Mouse (Mus musculus): ENCODE data around the gene Sf3a1. TPM values are rescaled to one million over a fixed set of nuclear protein-coding genes. Genes with fewer than 3 reads are reported as not detected.

The Sf3a1 gene
- total RNA-seq, 2 experiments from 2014 or later, result 61.3 to 65.3 TPM

DNA sequence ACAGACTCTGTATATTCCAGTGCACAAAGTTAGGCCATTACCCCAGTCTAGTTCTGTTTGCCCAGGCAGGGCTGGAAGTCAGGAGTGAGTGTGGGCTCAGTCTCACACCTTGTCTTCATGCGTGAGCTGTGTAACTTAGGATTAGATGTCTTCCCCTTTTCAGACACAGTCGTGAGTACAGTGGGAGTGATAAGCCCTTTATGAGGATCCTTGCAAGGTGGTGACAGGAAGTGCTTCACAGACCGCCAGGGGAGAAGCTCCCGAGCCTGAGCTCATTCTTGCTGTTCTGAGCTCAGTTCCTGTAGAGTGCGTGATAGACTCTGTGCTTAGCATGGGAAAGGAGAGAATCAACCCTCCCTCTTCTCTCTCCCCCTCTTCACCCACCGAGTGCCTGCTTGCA lies 46.4 kb downstream of the Sf3a1 start:
- intact Hi-C loops (cut with DNase I), result no loop called here
- no peak for DNase-seq (ENCODE audit: low spot score in 2 of 2)

DNA sequence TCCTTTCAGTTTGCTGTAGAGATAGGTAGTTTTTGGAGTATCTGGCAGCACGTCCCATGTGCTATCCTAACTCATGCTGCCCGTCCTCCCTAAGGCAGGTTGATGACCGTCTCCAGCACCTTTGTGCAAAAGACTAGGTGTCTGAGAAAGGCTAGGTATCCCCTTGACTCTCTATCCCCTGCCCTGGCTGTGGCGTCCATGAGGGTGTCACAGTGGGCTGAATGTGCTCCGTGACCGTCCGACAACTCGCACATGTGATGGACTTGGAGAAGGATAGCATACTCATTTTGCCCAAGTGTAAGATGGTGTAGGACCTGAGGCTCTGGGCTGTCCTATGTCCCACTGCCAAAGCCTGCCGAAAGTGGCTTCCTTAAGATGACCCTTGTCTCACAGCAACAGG lies 47.5 kb downstream of the Sf3a1 start:
- no peak for DNase-seq (ENCODE audit: low spot score in 2 of 2)
- intact Hi-C loops (cut with DNase I), result no loop called here

DNA sequence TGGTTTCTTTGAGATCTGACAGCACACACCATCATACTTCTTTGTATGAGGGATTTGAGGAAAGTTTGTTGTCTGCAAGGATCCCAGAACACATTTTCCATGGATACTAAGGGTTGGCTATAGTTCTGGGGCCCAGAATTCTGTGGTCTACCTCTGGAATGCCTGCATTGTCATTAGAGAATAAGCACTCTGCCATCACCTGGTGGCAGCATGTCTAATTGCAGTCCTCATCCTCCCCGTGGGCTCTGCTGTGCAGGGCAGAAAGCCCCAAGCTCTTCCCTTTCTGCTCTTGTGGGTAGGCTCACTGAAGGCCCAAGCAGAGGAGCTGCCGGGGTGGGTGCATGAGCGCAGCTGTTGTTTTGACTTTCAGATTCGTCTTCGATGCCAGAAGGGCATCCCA lies 49.4 kb downstream of the Sf3a1 start:
- no peak for DNase-seq (ENCODE audit: low spot score in 2 of 2)
- intact Hi-C loops (cut with DNase I), result no loop called here

GRCm38 (mm10) chr11:4210786-4211185 lies 50.6 kb downstream of the Sf3a1 start:
- intact Hi-C loops (cut with DNase I), result no loop called here
- DNase-seq (ENCODE audit: low spot score in 2 of 2), result no peak

DNA sequence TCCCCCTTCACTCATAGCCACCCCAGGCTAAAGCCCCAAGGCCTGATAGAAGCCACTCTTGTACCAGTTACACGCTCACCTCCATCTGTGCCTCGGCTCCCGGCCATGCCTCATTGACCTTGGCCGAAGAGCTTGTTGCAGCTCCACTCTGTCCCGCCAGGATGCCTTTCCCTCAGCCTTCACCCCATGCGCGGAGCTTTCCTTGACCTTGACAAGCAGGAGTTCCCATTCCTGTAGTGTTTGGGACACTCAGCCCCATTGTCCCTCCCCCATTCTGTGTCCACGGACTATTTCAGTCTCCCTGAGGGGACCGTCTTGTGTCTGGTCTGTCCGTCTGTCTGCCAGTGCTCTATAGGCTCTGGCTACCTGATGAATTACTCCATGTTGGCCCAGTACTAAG lies 53.0 kb downstream of the Sf3a1 start:
- intact Hi-C loops (cut with DNase I), result no loop called here
- DNase-seq (ENCODE audit: low spot score in 2 of 2), result no peak

DNA sequence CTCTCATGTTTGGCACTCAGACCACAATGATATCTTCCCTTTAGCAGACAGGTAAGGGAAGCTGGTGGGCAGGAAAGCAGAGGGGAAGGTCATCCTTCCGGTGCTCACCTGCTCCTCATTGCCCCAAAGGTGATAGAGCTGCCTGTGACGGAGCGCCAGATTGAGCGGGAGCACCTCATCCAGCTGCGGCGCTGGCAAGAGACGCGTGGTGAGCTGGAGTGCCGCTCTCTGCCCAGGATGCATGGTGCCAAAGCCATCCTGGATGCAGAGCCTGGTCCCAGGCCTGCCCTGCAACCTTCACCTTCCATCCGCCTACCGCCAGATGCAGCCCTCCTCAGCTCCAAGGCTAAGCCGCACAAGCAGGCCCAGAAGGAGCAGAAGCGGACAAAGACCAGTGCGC lies 54.4 kb downstream of the Sf3a1 start:
- no peak for DNase-seq (ENCODE audit: low spot score in 2 of 2)
- intact Hi-C loops (cut with DNase I), result no loop called here

GRCm38 (mm10) chr11:4215061-4215460 lies 54.9 kb downstream of the Sf3a1 start:
- no peak for DNase-seq (ENCODE audit: low spot score in 2 of 2)
- intact Hi-C loops (cut with DNase I), result no loop called here

GRCm38 (mm10) chr11:4216248-4217000 lies 56.3 kb downstream of the Sf3a1 start:
- intact Hi-C loops (cut with DNase I), result no loop called here

GRCm38 (mm10) chr11:4217914-4218629 lies 57.9 kb downstream of the Sf3a1 start, which contains the start of gene Castor1:
Gene Castor1 (plus strand): TSS chr11:4218225.
- peak; percentile 51 to 64 for DNase-seq (ENCODE audit: low spot score in 2 of 2)
- intact Hi-C loops (cut with DNase I), result no loop called here

More at GRCm38 (mm10) chr11:4216248-4217000, 56.3 kb downstream of the Sf3a1 start:
- DNase-seq (ENCODE audit: low spot score in 2 of 2), result peak; percentile 18 to 24

DNA sequence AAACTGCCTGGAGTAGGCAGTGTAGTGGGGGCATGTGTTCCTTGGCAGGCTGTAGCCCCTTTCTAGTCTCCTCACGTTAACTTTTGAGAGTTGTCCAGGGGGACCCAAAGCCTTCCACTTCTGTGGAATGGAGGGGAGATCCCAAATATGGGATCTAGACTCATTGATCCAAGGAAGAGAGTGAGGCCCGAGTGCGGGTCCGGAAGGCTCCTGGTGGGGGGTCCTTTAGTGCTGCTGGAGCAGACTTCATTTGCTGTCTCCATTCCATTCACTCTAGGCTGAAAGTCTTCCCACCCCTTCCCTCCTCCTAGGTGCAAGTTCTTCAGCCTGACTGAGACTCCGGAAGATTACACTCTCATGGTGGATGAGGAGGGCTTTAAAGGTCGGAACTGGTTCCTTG lies 58.5 kb downstream of the Sf3a1 start:
- DNase-seq (ENCODE audit: low spot score in 2 of 2), result no peak
- intact Hi-C loops (cut with DNase I), result loop anchor here (1.0 kb wide), 1 partner anchor 83 kb away; the partner anchor contains the start of gene Rnf215

DNA sequence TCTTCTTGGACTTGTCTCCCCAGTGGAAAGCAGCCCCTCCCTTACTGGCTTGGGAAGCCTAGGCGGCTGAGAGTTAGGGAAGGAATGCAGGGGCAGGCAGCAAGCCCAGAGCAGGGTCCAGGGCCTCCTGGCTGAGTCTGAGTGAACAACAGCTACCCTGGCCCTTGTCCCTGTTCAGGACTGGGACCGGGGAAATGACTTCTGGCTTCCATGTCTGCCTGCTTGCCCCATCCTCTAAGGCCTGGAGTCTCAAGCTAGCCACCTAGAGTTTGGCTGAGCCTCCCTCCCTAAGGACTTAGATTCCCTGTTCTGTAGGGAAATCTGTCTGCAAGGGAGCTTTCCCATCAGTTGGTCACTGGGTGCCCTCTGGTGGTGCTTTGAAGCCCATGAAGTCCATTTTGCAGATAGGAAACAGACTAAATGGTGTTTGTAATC lies 59.2 kb downstream of the Sf3a1 start:
- peak; percentile 67 to 75 for DNase-seq (ENCODE audit: low spot score in 2 of 2)
- intact Hi-C loops (cut with DNase I), result loop anchor here (1.0 kb wide), 1 partner anchor 84 kb away; the partner anchor contains the start of gene Rnf215

- no peak for DNase-seq (ENCODE audit: low spot score in 2 of 2)
- intact Hi-C loops (cut with DNase I), result loop anchor here (1.0 to 5.0 kb wide), 2 partner anchors 37 to 85 kb away; partner anchors contain the start of genes Lif and Rnf215
Measured at GRCm38 (mm10) chr11:4219908-4220307, 59.8 kb downstream of the Sf3a1 start.

GRCm38 (mm10) chr11:4220443-4221400 lies 60.6 kb downstream of the Sf3a1 start:
- peak; percentile 33 to 52 for DNase-seq (ENCODE audit: low spot score in 2 of 2)
- intact Hi-C loops (cut with DNase I), result loop anchor here (5.0 kb wide), 1 partner anchor 37 kb away; the partner anchor contains the start of gene Lif

DNA sequence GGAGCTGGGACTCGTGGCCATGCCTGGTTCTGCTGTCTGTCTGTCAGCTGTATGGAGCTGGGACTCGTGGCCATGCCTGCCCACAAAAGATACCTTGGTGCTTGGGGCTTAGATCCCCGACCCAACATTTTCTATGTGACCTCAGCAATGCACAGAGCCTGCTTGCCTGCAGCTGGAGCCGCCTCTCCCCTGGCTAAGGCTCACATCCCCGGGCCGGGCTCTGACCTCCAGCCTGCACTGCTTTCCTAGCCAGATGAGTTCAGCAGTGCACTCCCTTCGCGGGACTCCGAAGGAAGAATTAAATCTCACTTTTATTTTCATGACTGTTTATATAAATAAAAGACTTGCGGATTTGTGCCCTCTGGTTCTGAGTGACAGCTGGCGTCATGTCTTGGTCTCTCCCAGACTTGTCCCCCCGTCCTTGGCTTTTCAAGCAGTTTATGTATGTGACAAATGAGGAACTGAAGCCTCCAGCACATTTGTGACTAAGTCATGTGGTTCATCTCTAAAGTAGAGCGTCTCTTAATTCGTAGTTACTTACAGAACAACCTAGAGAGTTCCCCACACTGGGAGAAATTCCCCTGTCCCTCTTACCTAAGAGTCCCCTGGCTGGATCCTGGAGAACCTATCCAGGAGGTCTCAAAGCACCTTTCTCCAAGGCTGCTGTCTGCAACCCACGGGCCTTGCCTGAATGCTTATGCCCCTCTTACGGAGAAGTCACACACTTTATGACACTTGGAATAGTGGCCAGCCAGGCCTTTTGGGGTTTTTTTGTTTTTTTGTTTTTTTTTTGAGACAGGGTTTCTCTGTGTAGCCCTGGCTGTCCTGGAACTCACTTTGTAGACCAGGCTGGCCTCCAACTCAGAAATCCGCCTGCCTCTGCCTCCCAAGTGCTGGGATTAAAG lies 62.1 kb downstream of the Sf3a1 start:
- intact Hi-C loops (cut with DNase I), result loop anchor here (5.0 kb wide), 1 partner anchor 35 kb away; the partner anchor contains the start of gene Lif
- DNase-seq (ENCODE audit: low spot score in 2 of 2), result no peak

GRCm38 (mm10) chr11:4223393-4224188 lies 63.4 kb downstream of the Sf3a1 start:
- intact Hi-C loops (cut with DNase I), result loop anchor here (5.0 kb wide), 1 partner anchor 34 kb away; the partner anchor contains the start of gene Lif
- DNase-seq (ENCODE audit: low spot score in 2 of 2), result no peak

DNA sequence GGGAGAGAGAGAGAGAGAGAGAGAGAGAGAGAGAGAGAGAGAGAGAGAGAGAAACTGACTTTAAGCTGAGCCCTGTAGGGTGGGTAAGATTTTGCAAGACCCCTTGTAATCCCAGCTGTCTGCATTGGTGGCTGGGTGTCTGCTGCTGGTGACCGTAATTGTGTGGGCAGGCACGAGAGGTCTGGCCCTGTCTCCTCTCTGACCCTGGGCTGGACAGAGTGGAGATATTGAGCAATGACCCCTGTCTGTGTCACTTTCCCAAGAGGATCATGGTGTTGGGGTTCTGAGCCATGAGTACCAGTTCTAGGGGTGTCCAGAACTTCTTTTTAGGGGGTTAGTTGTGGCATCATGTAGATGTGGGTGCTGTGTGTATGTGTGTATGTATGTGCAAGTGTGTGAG lies 64.1 kb downstream of the Sf3a1 start:
- no peak for DNase-seq (ENCODE audit: low spot score in 2 of 2)
- intact Hi-C loops (cut with DNase I), result loop anchor here (5.0 kb wide), 1 partner anchor 33 kb away; the partner anchor contains the start of gene Lif

DNA sequence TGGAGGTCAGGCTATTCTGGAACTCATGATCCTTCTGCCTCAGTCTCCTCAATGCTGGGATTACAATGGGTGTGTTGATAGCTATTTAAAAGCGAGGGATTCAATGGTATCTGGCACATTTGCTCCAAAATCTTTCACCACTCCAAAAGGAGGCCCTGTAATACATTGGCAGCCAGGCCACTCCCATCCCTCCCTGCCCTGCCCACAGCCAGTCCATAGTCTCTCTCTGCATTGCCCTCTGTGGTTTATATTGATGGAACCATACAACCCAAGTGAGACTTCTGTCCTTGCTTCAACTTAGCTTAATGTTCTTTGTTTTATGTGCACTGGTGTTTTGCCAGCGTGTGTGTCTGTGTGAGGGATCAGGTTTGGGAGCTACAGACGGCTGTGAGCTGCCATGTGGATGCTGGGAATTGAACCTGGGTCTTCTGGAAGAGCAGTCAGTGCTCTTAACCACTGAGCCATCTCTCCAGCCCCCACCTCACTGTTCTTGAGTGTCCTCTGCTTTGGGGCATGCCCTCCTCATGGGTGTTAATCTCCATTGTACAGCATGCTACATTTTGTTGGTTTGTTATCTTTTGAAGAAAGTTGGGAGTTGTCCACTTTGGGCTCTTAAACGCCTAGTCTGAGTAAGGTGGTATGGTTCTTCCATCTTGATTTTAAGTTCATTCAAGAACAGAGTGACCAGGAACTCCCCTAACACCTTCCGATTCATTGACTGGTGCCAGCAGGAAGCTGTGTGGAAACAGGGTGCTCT lies 66.6 kb downstream of the Sf3a1 start:
- no peak for DNase-seq (ENCODE audit: low spot score in 2 of 2)
- intact Hi-C loops (cut with DNase I), result no loop called here
